Comparison of ENCODE assay signal across 9 mouse cellular contexts in genomic region chr6:28877945-28878666, GRCm38 (mm10). TPM values are rescaled to one million over a fixed set of nuclear protein-coding genes. Genes with fewer than 3 reads are reported as not detected.
DNase-seq lines count a peak whose midpoint lies in the region; ATAC-seq lines count a peak whose summit lies in the region.
"Had no signal": no experiment of that assay in that cellular context is flagged by ENCODE, and none has a peak within 500 bp of the region (broad histone marks: within the 10 kb centered on the region; RNA-seq: fewer than 3 reads in every experiment).

No protein-coding gene starts in this region.

- 0 out of 2 replicates have a peak, but pooled peaks cover 8% of the 10 kb centered on the region for H3K27me3 ChIP-seq in heart, embryonic 11.5 days (ENCODE audit: control insufficient read depth, insufficient read depth, low read length)
- H3K27me3 ChIP-seq in forebrain, embryonic 10.5 days (ENCODE audit: poor library complexity, severe bottlenecking), result no peaks in the 10 kb centered on the region
- no peaks in the 10 kb centered on the region for H3K27me3 ChIP-seq in midbrain, embryonic 13.5 days

- 0 out of 2 replicates have a peak, but pooled peaks cover 2% of the 10 kb centered on the region for H3K36me3 ChIP-seq in heart, embryonic 11.5 days (ENCODE audit: control insufficient read depth, insufficient read depth, low read length)
- H3K36me3 ChIP-seq in forebrain, embryonic 10.5 days (replicated peaks), result peaks cover 35% of the 10 kb centered on the region
- H3K36me3 ChIP-seq in midbrain, embryonic 13.5 days, result peaks cover 3% of the 10 kb centered on the region; the same call in 1 of the 2 replicates

- H3K4me1 ChIP-seq in heart, embryonic 11.5 days (ENCODE audit: control insufficient read depth, insufficient read depth, low read length), result peaks cover 33% of the 10 kb centered on the region
- H3K4me1 ChIP-seq in forebrain, embryonic 10.5 days, result peaks cover 74% of the 10 kb centered on the region
- peaks cover 67% of the 10 kb centered on the region for H3K4me1 ChIP-seq in midbrain, embryonic 13.5 days (replicated peaks)

- no peak for DNase-seq in heart, postnatal 36 days
- peak; percentile 36 for DNase-seq in CD4-positive helper T cell, adult 2 months (ENCODE audit: low read depth, low spot score)
- DNase-seq in forebrain, embryonic 10.5 days (ENCODE audit: extremely low spot score, low spot score), result peak; percentile 44
- no peak for DNase-seq in spleen, postnatal 14 days (ENCODE audit: low spot score in 2 of 2)
- no peak for DNase-seq in cerebellum, adult 18-20 months
- DNase-seq: lung, postnatal 14 days had no signal

- intact Hi-C loops in heart, postnatal 36 days (cut with DNase I), result no loop called here

- no peak overlapping the region for H3K27ac ChIP-seq in heart, embryonic 11.5 days (ENCODE audit: low read depth, low read length)
- peak overlapping the region; percentile 80 for H3K27ac ChIP-seq in forebrain, embryonic 10.5 days
- peak overlapping the region; percentile 20 for H3K27ac ChIP-seq in midbrain, embryonic 13.5 days

- H3K9ac ChIP-seq in heart, embryonic 11.5 days (ENCODE audit: low read depth, low read length), result no peak overlapping the region
- no peak overlapping the region for H3K9ac ChIP-seq in midbrain, embryonic 13.5 days (replicated peaks)

- no peaks in the 10 kb centered on the region for H3K9me3 ChIP-seq in heart, embryonic 11.5 days (replicated peaks; ENCODE audit: control insufficient read depth, low read length)
- no peaks in the 10 kb centered on the region for H3K9me3 ChIP-seq in forebrain, embryonic 10.5 days
- H3K9me3 ChIP-seq in midbrain, embryonic 13.5 days, result no peaks in the 10 kb centered on the region

- peak; percentile 50 for ATAC-seq in heart, embryonic 11.5 days (replicated peaks; ENCODE audit: insufficient number of reproducible peaks, low FRiP score, low TSS enrichment)
- peak; percentile 84 for ATAC-seq in midbrain, embryonic 13.5 days
- no peak for ATAC-seq in monocyte, adult 5-6 weeks (replicated peaks; ENCODE audit: insufficient number of reproducible peaks, low FRiP score, low TSS enrichment, poor library complexity, severe bottlenecking)

- H3K4me3 ChIP-seq in heart, embryonic 11.5 days (ENCODE audit: low read depth, low read length), result no peak overlapping the region
- no peak overlapping the region for H3K4me3 ChIP-seq in forebrain, embryonic 10.5 days
- H3K4me3 ChIP-seq in midbrain, embryonic 13.5 days (replicated peaks), result no peak overlapping the region

- H3K4me2 ChIP-seq in heart, embryonic 11.5 days, result no peak overlapping the region
- no peak overlapping the region; the same call in 1 of the 2 replicates for H3K4me2 ChIP-seq in midbrain, embryonic 13.5 days (replicated peaks)

- 13% methylated on average over 7 of the region's 7 CpGs for WGBS in heart, embryonic 11.5 days (ENCODE audit: insufficient replicate concordance)
- 23% methylated on average over 7 of the region's 7 CpGs for WGBS in forebrain, embryonic 10.5 days
- WGBS in midbrain, embryonic 13.5 days, result 19% methylated on average over 7 of the region's 7 CpGs

RNA-seq across cellular contexts. Expression of gene Lrrc4, which starts 46.6 kb away (rescaled TPM):
- 1.1 TPM in 2 replicates for polyA plus RNA-seq in heart, embryonic 11.5 days (2014; fragmentation: Nextera tagmentation; extraction: Ambion mirVana)
- total RNA-seq in heart, postnatal 36 days (2021), result under 1 TPM; 0.31 to 0.41 TPM
- 1.8 and 2.0 TPM in 2 replicates for polyA plus RNA-seq in forebrain, embryonic 10.5 days (2016; fragmentation: Nextera tagmentation; extraction: Ambion mirVana)
- 5.1 and 5.3 TPM in 2 replicates for polyA plus RNA-seq in midbrain, embryonic 13.5 days (2015; fragmentation: Nextera tagmentation; extraction: Ambion mirVana)
- 0.32 to 0.68 TPM in 2 of 3 replicates, not detected in the other for total RNA-seq in monocyte, adult 5-6 weeks (2017)

Comparison
In these comparisons a context has a peak if more than half of its experiments do, and no peak if none do; other contexts are left out.
1. DNase-seq: peak in CD4-positive helper T cell, adult 2 months (single experiment) and forebrain, embryonic 10.5 days (single experiment); none in heart, postnatal 36 days (0 of 2), spleen, postnatal 14 days (0 of 2) and cerebellum, adult 18-20 months (0 of 2).